Mouse (Mus musculus) liver, embryonic 14.5 days (tissue): ENCODE data around the gene Srpx. TPM values are rescaled to one million over a fixed set of nuclear protein-coding genes. Genes with fewer than 3 reads are reported as not detected.

ENCODE experiments used
- ATAC-seq: fragments of 200-750 bp; cut with Nextera tagmentation; 2 replicates; pipeline ENCODE4 v1.8.0; 2017; ENCODE audit warnings: moderate number of reproducible peaks, mild to moderate bottlenecking, moderate library complexity; ENCODE audit not compliant: insufficient read depth
- DNase-seq, 3 experiments: peaks; one replicate each; pipeline ENCODE4 v3.0.0-alpha.2; 2012 to 2013; ENCODE audit warnings: low read depth in 3 of 3, low spot score in 3 of 3
- H3K27ac ChIP-seq: fragments of 300-500 bp; sonication (generic); 2 replicates; pipeline ENCODE4 v1.5.1; 2014; ENCODE audit warnings: moderate library complexity, mild to moderate bottlenecking, control low read depth, inconsistent platforms
- H3K27me3 ChIP-seq: fragments of 300-500 bp; sonication (generic); 2 replicates; pipeline ENCODE4 v1.6.1; 2014; ENCODE audit warnings: mild to moderate bottlenecking, low read length, moderate library complexity; ENCODE audit not compliant: control insufficient read depth, insufficient read depth
- H3K36me3 ChIP-seq: fragments of 300-500 bp; sonication (generic); replicated peaks from 2 replicates; pipeline ENCODE4 v1.6.1; 2014; ENCODE audit warnings: low read depth; ENCODE audit not compliant: control insufficient read depth, insufficient read depth
- H3K4me1 ChIP-seq, 2 experiments: fragments of 200-500 bp in 1 of 2; fragments of 300-500 bp in 1 of 2; sonication (generic) in 1 of 2; replicated peaks; 2 replicates each; pipeline ENCODE4 v1.6.1; 2012 to 2014; ENCODE audit warnings: antibody characterized with exemption in 1 of 2, inconsistent platforms in 1 of 2, low read length in 1 of 2; ENCODE audit not compliant: control insufficient read depth in 2 of 2, insufficient read depth in 2 of 2
- H3K4me2 ChIP-seq: fragments of 300-500 bp; sonication (generic); 2 replicates; pipeline ENCODE4 v1.6.1; 2014; ENCODE audit warnings: low read depth, mild to moderate bottlenecking, control low read depth, moderate library complexity
- H3K4me3 ChIP-seq, 2 experiments: fragments of 200-500 bp in 1 of 2; fragments of 300-500 bp in 1 of 2; sonication (generic) in 1 of 2; 2 replicates each; pipeline ENCODE4 v1.5.1; 2012 to 2014; ENCODE audit warnings: low read depth in 2 of 2, low read length in 2 of 2, mild to moderate bottlenecking in 2 of 2, control low read depth in 1 of 2, inconsistent platforms in 1 of 2, moderate library complexity in 1 of 2; ENCODE audit not compliant: insufficient read depth in 1 of 2
- H3K9ac ChIP-seq: fragments of 300-500 bp; sonication (generic); replicated peaks from 2 replicates; pipeline ENCODE4 v1.6.1; 2014; ENCODE audit warnings: mild to moderate bottlenecking, control low read depth, moderate library complexity
- H3K9me3 ChIP-seq: fragments of 300-500 bp; sonication (generic); 2 replicates; pipeline ENCODE4 v1.6.1; 2016; ENCODE audit warnings: low read length, mixed read lengths; ENCODE audit not compliant: control insufficient read depth
- CTCF ChIP-seq: IDR thresholded peaks from 2 replicates; pipeline ENCODE4 v1.5.1; 2016; ENCODE audit warnings: antibody characterized with exemption, low read depth, control low read depth
- EP300 ChIP-seq: IDR thresholded peaks from 2 replicates; pipeline ENCODE4 v1.6.1; 2016; ENCODE audit warnings: antibody characterized with exemption, low read depth
- WGBS: fragments of 180-500 bp; shearing (Covaris S2); extraction: QIAGEN DNeasy Blood & Tissue Kit; methylation state at CpG from one replicate; pipeline ENCODE4 v1.1.7; 2014; ENCODE audit not compliant: insufficient replicate concordance; 5-methylcytosine and 5-hydroxymethylcytosine counted together
- polyA plus RNA-seq, 2 experiments: library from polyadenylated mRNA; depleted of rRNA in 1 of 2; stranded (reverse) in 1 of 2; unstranded in 1 of 2; fragments of >200 nt; fragmentation: Nextera tagmentation in 1 of 2; extraction: Ambion mirVana in 1 of 2; gene quantifications; 2 replicates each; pipeline versions ENCODE4 v1.2.1 to v1.2.3; 2012 to 2014

The Srpx gene
- polyA plus RNA-seq, 2 experiments: 0.71 to 0.72 TPM

DNA sequence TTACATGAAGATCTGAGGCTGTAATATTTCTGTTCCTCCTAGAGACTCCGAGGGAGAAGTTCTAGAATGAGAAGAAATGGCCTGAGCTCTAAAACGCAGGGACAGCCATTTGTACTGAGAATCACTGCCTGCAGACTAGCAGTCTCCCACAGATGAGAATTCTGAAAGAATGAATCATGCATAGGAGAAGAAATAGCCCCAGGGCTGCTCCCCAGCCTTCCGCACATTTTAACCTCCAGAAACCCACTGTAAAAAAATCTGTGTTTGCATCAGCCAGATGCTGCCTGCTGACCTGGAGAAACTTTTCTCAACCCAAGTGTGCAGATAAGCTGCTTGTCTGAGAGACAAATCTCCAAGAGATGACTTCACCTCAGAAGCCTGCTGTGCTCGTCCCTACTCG is 12.0 kb downstream of the Srpx start:
- no peak for ATAC-seq
- WGBS: 54% methylated on average over 5 of the region's 5 CpGs

DNA sequence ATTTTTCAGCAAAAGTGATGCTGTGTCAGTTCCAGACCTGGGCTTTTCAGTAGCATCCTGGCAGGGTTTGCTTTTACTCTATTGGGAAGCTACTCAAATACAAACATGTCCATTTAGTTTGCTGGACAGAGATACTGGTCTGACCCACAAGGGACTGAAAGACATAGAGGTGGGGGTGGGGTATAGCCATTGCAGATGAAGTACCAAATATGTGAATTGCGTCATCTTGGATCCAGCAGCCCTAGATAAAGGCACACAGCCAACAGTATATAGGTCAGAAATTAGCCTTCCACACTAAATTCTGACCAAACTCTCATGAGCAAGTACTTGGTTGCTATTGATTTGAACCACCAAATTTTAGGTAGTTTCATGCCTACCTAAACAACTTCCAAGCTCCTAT is 14.8 kb downstream of the Srpx start:
- no peaks in the 10 kb centered on the region for H3K27me3 ChIP-seq
- no peak overlapping the region for H3K27ac ChIP-seq
- ATAC-seq (no peak), DNase-seq (no peak)
- no peak overlapping the region for H3K4me2 ChIP-seq
- H3K9me3 ChIP-seq: no peaks in the 10 kb centered on the region
- H3K36me3 ChIP-seq: no peaks in the 10 kb centered on the region
- no peaks in the 10 kb centered on the region for H3K4me1 ChIP-seq
- TF ChIP-seq CTCF (no peak), EP300 (no peak)
- H3K4me3 ChIP-seq: no peak overlapping the region
- 77% methylated on average over 1 of the region's 1 CpGs for WGBS
- no peak overlapping the region for H3K9ac ChIP-seq

More for the DNA sequence above, 12.0 kb downstream of the Srpx start:
- Histone ChIP-seq H3K9ac (no peak overlapping the region), H3K4me2 (no peak overlapping the region), H3K9me3 (no peaks in the 10 kb centered on the region), H3K27me3 (no peaks in the 10 kb centered on the region), H3K4me1 (no peaks in the 10 kb centered on the region), H3K4me3 (no peak overlapping the region), H3K27ac (no peak overlapping the region), H3K36me3 (no peaks in the 10 kb centered on the region)
- no peak for TF ChIP-seq EP300
- TF ChIP-seq CTCF: no peak
- no peak for DNase-seq

DNA sequence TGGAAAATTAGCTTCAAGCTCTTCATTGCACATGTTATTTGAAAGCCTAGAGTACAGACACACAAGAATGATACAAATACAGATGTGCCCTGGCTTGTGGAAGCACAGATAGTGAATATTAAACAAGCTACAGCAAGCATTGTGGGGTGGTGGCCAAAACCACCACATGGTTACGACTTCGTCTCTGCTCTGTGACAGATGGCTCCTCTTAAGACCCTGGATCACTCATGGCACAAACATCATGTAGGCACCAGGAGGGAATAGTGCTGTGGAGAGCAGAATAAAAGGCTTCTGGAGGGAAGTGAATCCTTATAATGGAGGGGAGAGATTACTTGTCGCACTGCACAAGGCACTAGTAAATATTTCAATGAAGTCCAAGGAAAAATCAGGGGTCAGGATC is 21.7 kb downstream of the Srpx start:
- H3K36me3 ChIP-seq: no peaks in the 10 kb centered on the region
- H3K9ac ChIP-seq: no peak overlapping the region
- TF ChIP-seq CTCF (no peak), EP300 (no peak)
- H3K4me1 ChIP-seq: no peaks in the 10 kb centered on the region
- H3K4me3 ChIP-seq: no peak overlapping the region
- no peak for ATAC-seq
- H3K9me3 ChIP-seq: no peaks in the 10 kb centered on the region
- no peak overlapping the region for H3K27ac ChIP-seq
- 66% methylated on average over 3 of the region's 3 CpGs for whole genome bisulfite sequencing
- no peak for DNase-seq
- no peak overlapping the region for H3K4me2 ChIP-seq
- H3K27me3 ChIP-seq: no peaks in the 10 kb centered on the region

DNA sequence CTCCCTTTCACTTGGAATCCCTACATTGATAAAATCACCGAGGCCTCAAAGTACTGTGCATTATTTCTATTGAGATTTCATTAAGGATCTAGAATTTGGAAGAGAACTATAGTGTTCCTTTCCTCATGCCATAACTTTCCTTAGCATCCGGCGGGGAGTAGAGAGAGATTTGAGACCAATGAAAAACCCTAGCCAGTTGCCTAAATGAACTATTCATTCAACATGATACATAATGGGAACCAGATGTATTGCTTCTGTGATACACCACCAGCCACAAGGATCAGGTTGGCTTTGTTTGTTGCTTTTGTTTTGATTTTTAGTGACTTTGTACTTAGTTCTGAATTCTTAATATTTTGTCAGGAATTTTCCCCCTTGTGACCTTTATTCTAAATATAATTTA is 37.1 kb downstream of the Srpx start:
- H3K4me3 ChIP-seq: no peak overlapping the region
- H3K4me2 ChIP-seq: no peak overlapping the region
- WGBS: 65% methylated on average over 3 of the region's 3 CpGs
- H3K9me3 ChIP-seq: no peaks in the 10 kb centered on the region
- TF ChIP-seq CTCF (no peak), EP300 (no peak)
- no peaks in the 10 kb centered on the region for H3K4me1 ChIP-seq
- no peak for DNase-seq
- ATAC-seq: no peak
- no peaks in the 10 kb centered on the region for H3K36me3 ChIP-seq
- H3K9ac ChIP-seq: no peak overlapping the region
- no peak overlapping the region for H3K27ac ChIP-seq
- no peaks in the 10 kb centered on the region for H3K27me3 ChIP-seq

DNA sequence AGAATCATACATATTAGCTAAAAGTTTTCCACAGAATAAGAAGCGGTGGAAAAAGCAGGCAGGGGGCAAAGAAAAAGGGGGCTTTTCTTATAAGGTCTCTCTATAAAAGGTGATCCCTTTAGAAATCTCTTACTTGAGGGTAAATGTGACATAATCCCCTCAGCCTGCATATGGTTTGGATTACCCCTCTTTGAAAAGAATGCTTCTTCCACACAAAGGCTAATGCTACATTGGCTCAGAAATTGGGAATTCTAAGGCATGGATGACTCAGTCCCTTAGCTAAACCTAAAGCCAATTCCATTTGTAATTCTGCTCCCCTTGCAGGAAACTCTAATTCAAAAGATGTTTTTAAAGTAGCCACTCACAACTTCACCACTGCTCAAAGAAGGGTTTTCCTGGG is 37.5 kb downstream of the Srpx start:
- H3K36me3 ChIP-seq: no peaks in the 10 kb centered on the region
- H3K4me3 ChIP-seq: no peak overlapping the region
- no peak overlapping the region for H3K9ac ChIP-seq
- H3K27ac ChIP-seq: no peak overlapping the region
- no peaks in the 10 kb centered on the region for H3K27me3 ChIP-seq
- no peaks in the 10 kb centered on the region for H3K4me1 ChIP-seq
- no peak for ATAC-seq
- 45% methylated on average over 1 of the region's 1 CpGs for WGBS
- no peak overlapping the region for H3K4me2 ChIP-seq
- no peak for DNase-seq
- TF ChIP-seq EP300: no peak
- no peak for TF ChIP-seq CTCF
- no peaks in the 10 kb centered on the region for H3K9me3 ChIP-seq

DNA sequence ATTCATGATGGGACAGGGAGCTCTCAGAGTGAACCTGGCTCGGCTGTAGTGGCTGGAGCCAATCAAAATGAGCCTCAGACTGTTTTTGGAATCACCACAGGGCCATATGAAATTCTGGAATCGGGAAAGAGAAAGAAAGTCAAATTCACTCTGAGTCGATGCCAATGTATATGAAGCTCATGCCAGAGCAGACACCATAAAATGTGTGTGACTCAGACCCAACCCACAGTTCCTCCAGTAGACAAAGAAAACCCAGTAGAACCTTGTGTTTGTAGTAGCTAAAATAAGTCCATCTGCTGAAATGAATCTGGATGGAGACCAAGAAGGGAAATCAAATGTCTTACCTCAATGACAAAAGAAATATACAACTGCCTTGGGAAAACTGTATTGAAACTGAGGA is 43.5 kb downstream of the Srpx start:
- Histone ChIP-seq H3K27me3 (no peaks in the 10 kb centered on the region), H3K4me1 (no peaks in the 10 kb centered on the region), H3K4me2 (no peak overlapping the region), H3K36me3 (no peaks in the 10 kb centered on the region), H3K27ac (no peak overlapping the region), H3K9me3 (no peaks in the 10 kb centered on the region), H3K4me3 (no peak overlapping the region), H3K9ac (no peak overlapping the region)
- ATAC-seq: no peak
- no peak for DNase-seq
- TF ChIP-seq CTCF (no peak), EP300 (no peak)
- 48% methylated on average over 3 of the region's 3 CpGs for WGBS
